Mouse (Mus musculus): ENCODE data around the gene Tanc1.

Gene Tanc1

GRCm38 (mm10) chr2:59881404-59881803 is 269.6 kb downstream of the Tanc1 start:
- peak; percentile 33 for DNase-seq (ENCODE audit: extremely low read depth, low read depth)

GRCm38 (mm10) chr2:59881831-59882741 is 270.2 kb downstream of the Tanc1 start, which contains the start of gene Wdsub1:
Gene Wdsub1, minus strand, starts transcription at chr2:59882591.
- DNase-seq (ENCODE audit: extremely low read depth, low read depth), result peak; percentile 67

- DNase-seq (ENCODE audit: extremely low read depth, low read depth), result peak; percentile 38
These were observed 271.0 kb downstream of the Tanc1 start for GRCm38 (mm10) chr2:59882742-59883281.

GRCm38 (mm10) chr2:59889699-59890098 is 277.9 kb downstream of the Tanc1 start:
- DNase-seq (ENCODE audit: extremely low read depth, low read depth), result no peak
